Mouse (Mus musculus) intestine, embryonic 14.5 days (tissue): ENCODE measurements around the gene Ildr1. TPM values are rescaled to one million over a fixed set of nuclear protein-coding genes. Genes with fewer than 3 reads are reported as not detected.

Source experiments
- ATAC-seq: fragments of 200-750 bp; cut with Nextera tagmentation; replicated peaks from 2 replicates; pipeline ENCODE4 v1.8.0; 2017; ENCODE audit warnings: low read depth, moderate number of reproducible peaks, moderate TSS enrichment, moderate library complexity; ENCODE audit not compliant: low FRiP score, low TSS enrichment
- DNase-seq: peaks from one replicate; pipeline ENCODE4 v3.0.0-alpha.2; 2018; ENCODE audit warnings: low spot score
- H3K27ac ChIP-seq: fragments of 300-500 bp; sonication (generic); 2 replicates; pipeline ENCODE4 v1.5.1; 2014; ENCODE audit warnings: low read depth, mild to moderate bottlenecking, control low read depth
- H3K27me3 ChIP-seq: fragments of 300-500 bp; sonication (generic); replicated peaks from 2 replicates; pipeline ENCODE4 v1.6.1; 2014; ENCODE audit warnings: low read length, control low read depth; ENCODE audit not compliant: control insufficient read depth, insufficient read depth
- H3K36me3 ChIP-seq: fragments of 300-500 bp; sonication (generic); 2 replicates; pipeline ENCODE4 v1.6.1; 2014; ENCODE audit warnings: low read length, control low read depth; ENCODE audit not compliant: control insufficient read depth, insufficient read depth
- H3K4me1 ChIP-seq: fragments of 300-500 bp; sonication (generic); replicated peaks from 2 replicates; pipeline ENCODE4 v1.6.1; 2014; ENCODE audit warnings: low read length, control low read depth, mixed read lengths; ENCODE audit not compliant: control insufficient read depth, insufficient read depth
- H3K4me2 ChIP-seq: fragments of 300-500 bp; sonication (generic); 2 replicates; pipeline ENCODE4 v1.6.1; 2014; ENCODE audit warnings: low read length
- H3K4me3 ChIP-seq: fragments of 300-500 bp; sonication (generic); 2 replicates; pipeline ENCODE4 v1.5.1; 2014; ENCODE audit warnings: low read depth, low read length, control low read depth, mixed read lengths
- H3K9ac ChIP-seq: fragments of 300-500 bp; sonication (generic); 2 replicates; pipeline ENCODE4 v1.6.1; 2014; ENCODE audit warnings: mild to moderate bottlenecking, low read length
- H3K9me3 ChIP-seq: fragments of 300-500 bp; sonication (generic); 2 replicates; pipeline ENCODE4 v1.6.1; 2016; ENCODE audit warnings: low read length, control low read depth; ENCODE audit not compliant: control insufficient read depth
- WGBS: fragments of 180-500 bp; shearing (Covaris S2); extraction: QIAGEN DNeasy Blood & Tissue Kit; methylation state at CpG from one replicate; pipeline ENCODE4 v1.1.7; 2014; 5-methylcytosine and 5-hydroxymethylcytosine counted together
- polyA plus RNA-seq: library from polyadenylated mRNA; unstranded; fragments of >200 nt; fragmentation: Nextera tagmentation; extraction: Ambion mirVana; gene quantifications from 2 replicates; pipeline ENCODE4 v1.2.1, GENCODE M21; 2014

The Ildr1 gene
- polyA plus RNA-seq, 1 experiment from 2014 or later, result 5.9 TPM

- Histone ChIP-seq H3K4me1 (no peaks in the 10 kb centered on the region), H3K4me2 (no peak overlapping the region), H3K36me3 (no peaks in the 10 kb centered on the region), H3K27ac (no peak overlapping the region), H3K9ac (no peak overlapping the region), H3K4me3 (no peak overlapping the region), H3K27me3 (no peaks in the 10 kb centered on the region), H3K9me3 (no peaks in the 10 kb centered on the region)
- ATAC-seq (no peak), DNase-seq (no peak)
- 94% methylated on average over 2 of the region's 2 CpGs for WGBS
These were observed 17.0 kb downstream of the Ildr1 start for GRCm38 (mm10) chr16:36710794-36711193.

- Histone ChIP-seq H3K9ac (no peak overlapping the region), H3K27ac (no peak overlapping the region), H3K9me3 (no peaks in the 10 kb centered on the region), H3K27me3 (no peaks in the 10 kb centered on the region), H3K4me3 (no peak overlapping the region), H3K4me2 (no peak overlapping the region), H3K36me3 (no peaks in the 10 kb centered on the region), H3K4me1 (no peaks in the 10 kb centered on the region)
- WGBS, result 84% methylated on average over 12 of the region's 12 CpGs
- DNase-seq, result no peak
- ATAC-seq, result no peak
These were observed 18.0 kb downstream of the Ildr1 start for GRCm38 (mm10) chr16:36711760-36712159.

GRCm38 (mm10) chr16:36717481-36717880, 23.7 kb downstream of the Ildr1 start:
- DNase-seq, result no peak
- Histone ChIP-seq H3K27me3 (no peaks in the 10 kb centered on the region), H3K36me3 (no peaks in the 10 kb centered on the region), H3K9me3 (no peaks in the 10 kb centered on the region), H3K27ac (no peak overlapping the region), H3K4me1 (no peaks in the 10 kb centered on the region), H3K4me3 (no peak overlapping the region), H3K9ac (no peak overlapping the region), H3K4me2 (no peak overlapping the region)
- ATAC-seq, result no peak
- 84% methylated on average over 4 of the region's 4 CpGs for WGBS

GRCm38 (mm10) chr16:36718637-36719036, 24.9 kb downstream of the Ildr1 start:
- Histone ChIP-seq H3K4me2 (no peak overlapping the region), H3K27me3 (no peaks in the 10 kb centered on the region), H3K27ac (no peak overlapping the region), H3K9me3 (no peaks in the 10 kb centered on the region), H3K4me1 (no peaks in the 10 kb centered on the region), H3K36me3 (no peaks in the 10 kb centered on the region), H3K4me3 (no peak overlapping the region), H3K9ac (no peak overlapping the region)
- ATAC-seq (no peak), DNase-seq (no peak)

GRCm38 (mm10) chr16:36720194-36721055, 26.6 kb downstream of the Ildr1 start:
- no peak overlapping the region for H3K4me3 ChIP-seq
- DNase-seq (no peak), ATAC-seq (no peak)
- H3K4me1 ChIP-seq, result no peaks in the 10 kb centered on the region
- no peak overlapping the region for H3K27ac ChIP-seq
- WGBS, result 66% methylated on average over 13 of the region's 13 CpGs
- H3K36me3 ChIP-seq, result no peaks in the 10 kb centered on the region
- no peaks in the 10 kb centered on the region for H3K9me3 ChIP-seq
- no peak overlapping the region for H3K4me2 ChIP-seq
- no peak overlapping the region for H3K9ac ChIP-seq
- no peaks in the 10 kb centered on the region for H3K27me3 ChIP-seq

GRCm38 (mm10) chr16:36722739-36723138, 29.0 kb downstream of the Ildr1 start:
- 35% methylated on average over 4 of the region's 4 CpGs for WGBS
- Histone ChIP-seq H3K4me2 (no peak overlapping the region), H3K36me3 (no peaks in the 10 kb centered on the region), H3K9me3 (no peaks in the 10 kb centered on the region), H3K27me3 (no peaks in the 10 kb centered on the region), H3K27ac (no peak overlapping the region), H3K9ac (no peak overlapping the region), H3K4me3 (no peak overlapping the region), H3K4me1 (no peaks in the 10 kb centered on the region)
- ATAC-seq (no peak), DNase-seq (no peak)

- no peak overlapping the region for H3K4me3 ChIP-seq
- no peaks in the 10 kb centered on the region for H3K4me1 ChIP-seq
- whole genome bisulfite sequencing, result 71% methylated on average over 3 of the region's 3 CpGs
- H3K27me3 ChIP-seq, result no peaks in the 10 kb centered on the region
- DNase-seq (no peak), ATAC-seq (no peak)
- no peak overlapping the region for H3K4me2 ChIP-seq
- no peak overlapping the region for H3K9ac ChIP-seq
- no peaks in the 10 kb centered on the region for H3K9me3 ChIP-seq
- H3K36me3 ChIP-seq, result no peaks in the 10 kb centered on the region
- no peak overlapping the region for H3K27ac ChIP-seq
These were observed 30.2 kb downstream of the Ildr1 start for GRCm38 (mm10) chr16:36723880-36724443.

GRCm38 (mm10) chr16:36728959-36729358, 35.2 kb downstream of the Ildr1 start:
- H3K27ac ChIP-seq, result no peak overlapping the region
- H3K36me3 ChIP-seq, result no peaks in the 10 kb centered on the region
- no peak for DNase-seq
- H3K4me2 ChIP-seq, result no peak overlapping the region
- ATAC-seq, result no peak
- 83% methylated on average over 2 of the region's 2 CpGs for WGBS
- no peak overlapping the region for H3K4me3 ChIP-seq
- H3K9ac ChIP-seq, result no peak overlapping the region
- H3K9me3 ChIP-seq, result no peaks in the 10 kb centered on the region
- no peaks in the 10 kb centered on the region for H3K27me3 ChIP-seq
- no peaks in the 10 kb centered on the region for H3K4me1 ChIP-seq

- Histone ChIP-seq H3K27ac (no peak overlapping the region), H3K27me3 (no peaks in the 10 kb centered on the region), H3K36me3 (no peaks in the 10 kb centered on the region), H3K4me2 (no peak overlapping the region), H3K4me1 (no peaks in the 10 kb centered on the region), H3K4me3 (no peak overlapping the region), H3K9me3 (no peaks in the 10 kb centered on the region), H3K9ac (no peak overlapping the region)
- ATAC-seq (no peak), DNase-seq (no peak)
These were observed 38.8 kb downstream of the Ildr1 start for GRCm38 (mm10) chr16:36732572-36732971.
